Mouse (Mus musculus): ENCODE measurements at regions not wholly inside any gene's neighbourhood (a gene's known extent, or its start where the extent isn't known, plus 50 kb on each side); places are given as distances from the start of the nearest gene placed in this dataset.

DNA sequence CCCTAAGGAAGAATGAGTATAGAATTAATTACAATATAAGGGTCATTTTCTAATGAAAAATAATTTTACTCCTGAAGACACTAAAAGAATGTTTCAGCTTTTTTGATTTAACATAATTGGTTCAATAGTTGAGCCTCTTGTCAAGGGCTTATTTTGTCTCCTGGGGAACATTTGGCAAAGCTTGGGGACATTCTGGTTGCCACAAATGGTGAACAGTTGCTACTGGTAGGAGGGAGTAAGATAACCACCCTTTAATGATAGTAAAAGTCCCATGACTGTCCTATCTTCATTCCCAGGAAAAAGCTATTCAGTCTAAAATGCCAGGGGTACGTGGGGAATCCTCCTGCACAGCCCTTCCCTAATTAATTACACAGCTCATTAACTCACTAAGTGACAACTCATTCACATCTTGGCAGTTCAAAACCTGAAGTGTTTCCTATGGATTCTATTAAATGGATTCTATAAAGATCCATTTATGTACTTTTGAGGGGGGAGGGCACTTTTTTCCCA is 217.3 kb upstream of the Sox9 start:
- ATAC-seq, result no peak
- Histone ChIP-seq H3K4me2 (ENCODE audit: low read length) (no peak overlapping the region), H3K4me3 (ENCODE audit: low read length) (no peak overlapping the region), H3K27ac (ENCODE audit: low read depth, low read length) (no peak overlapping the region), H3K4me1 (ENCODE audit: control insufficient read depth, insufficient read depth, low read depth, low read length) (no peaks in the 10 kb centered on the region), H3K9ac (ENCODE audit: low read depth, low read length) (no peak overlapping the region), H3K9me3 (ENCODE audit: control insufficient read depth, low read length) (no peaks in the 10 kb centered on the region), H3K27me3 (replicated peaks; ENCODE audit: control insufficient read depth, insufficient read depth, low read length) (no peaks in the 10 kb centered on the region), H3K36me3 (ENCODE audit: control insufficient read depth, insufficient read depth, low read length) (no peaks in the 10 kb centered on the region)
- WGBS, result 14% methylated on average over 1 of the region's 1 CpGs

DNA sequence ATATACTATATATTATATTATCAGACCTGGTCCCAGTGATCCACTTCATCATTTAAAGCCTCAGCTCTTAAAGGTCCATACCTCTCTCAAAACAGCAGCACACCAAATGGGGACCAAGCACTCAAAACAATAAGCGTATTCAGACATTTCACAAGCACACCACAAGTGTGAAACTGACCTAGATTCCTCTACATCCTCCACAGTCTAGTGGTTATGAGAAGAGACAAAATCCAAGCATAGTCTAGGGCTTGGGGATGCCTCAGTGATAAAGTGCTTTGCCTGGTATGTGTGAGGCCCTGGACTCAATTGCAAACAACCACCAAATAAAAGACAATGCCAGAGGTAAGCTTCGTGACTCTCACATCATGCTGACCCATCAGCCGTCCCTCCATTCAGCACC is 216.0 kb upstream of the Sox9 start:
- Histone ChIP-seq H3K9me3 (ENCODE audit: control insufficient read depth, low read length) (no peaks in the 10 kb centered on the region), H3K9ac (ENCODE audit: low read depth, low read length) (no peak overlapping the region), H3K36me3 (ENCODE audit: control insufficient read depth, insufficient read depth, low read length) (no peaks in the 10 kb centered on the region), H3K27ac (ENCODE audit: low read depth, low read length) (no peak overlapping the region), H3K4me1 (ENCODE audit: control insufficient read depth, insufficient read depth, low read depth, low read length) (no peaks in the 10 kb centered on the region), H3K27me3 (replicated peaks; ENCODE audit: control insufficient read depth, insufficient read depth, low read length) (no peaks in the 10 kb centered on the region), H3K4me3 (ENCODE audit: low read length) (no peak overlapping the region), H3K4me2 (ENCODE audit: low read length) (no peak overlapping the region)
- ATAC-seq, result no peak
- WGBS, result 84% methylated on average over 3 of the region's 3 CpGs

DNA sequence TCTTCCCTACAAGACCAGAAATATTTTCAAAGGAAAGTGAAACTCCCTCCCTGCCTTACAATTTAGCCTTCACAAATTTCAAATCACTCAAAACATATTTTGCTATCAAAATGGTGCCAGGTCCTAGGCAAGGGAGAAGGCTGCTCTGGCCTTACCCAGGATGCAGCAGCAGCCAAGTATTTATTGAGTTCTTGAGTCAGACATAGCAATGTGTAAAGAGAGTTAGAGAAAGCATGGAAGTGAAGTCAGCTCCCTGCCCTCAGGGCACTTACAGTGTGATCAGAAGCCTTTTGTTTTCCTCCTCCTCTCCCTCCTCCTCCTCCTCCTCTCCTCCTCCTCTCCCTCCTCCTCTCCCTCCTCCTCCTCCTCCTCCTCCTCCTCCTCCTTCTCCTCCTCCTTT is 194.6 kb upstream of the Sox9 start:
- Histone ChIP-seq H3K4me1 (ENCODE audit: control insufficient read depth, insufficient read depth, low read depth, low read length) (0 out of 2 replicates have a peak, but pooled peaks cover under 1% of the 10 kb centered on the region), H3K9ac (ENCODE audit: low read depth, low read length) (no peak overlapping the region)

DNA sequence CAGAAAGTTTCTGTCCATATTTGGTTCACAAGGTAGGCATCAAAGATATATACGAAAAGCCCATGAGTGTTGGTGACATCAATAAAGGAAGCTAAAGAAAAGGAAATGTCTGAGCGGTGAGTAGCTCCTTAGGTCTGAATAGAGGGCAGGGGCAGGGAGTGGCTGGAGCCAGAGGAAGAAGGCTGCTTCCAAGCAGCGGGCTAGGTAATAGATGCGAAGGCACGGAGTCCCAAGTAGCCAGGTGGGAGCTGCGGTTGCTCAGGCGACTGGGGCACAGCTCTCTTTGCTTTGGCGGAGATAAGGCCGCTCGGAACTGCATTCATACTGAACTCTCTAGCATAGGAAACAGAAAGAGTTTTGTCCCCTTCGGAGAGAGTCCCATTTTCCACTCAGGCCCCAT is 193.9 kb upstream of the Sox9 start:
- no peaks in the 10 kb centered on the region for H3K36me3 ChIP-seq (ENCODE audit: control insufficient read depth, insufficient read depth, low read length)
- H3K9ac ChIP-seq (ENCODE audit: low read depth, low read length), result no peak overlapping the region
- no peaks in the 10 kb centered on the region for H3K9me3 ChIP-seq (ENCODE audit: control insufficient read depth, low read length)
- H3K4me2 ChIP-seq (ENCODE audit: low read length), result no peak overlapping the region
- H3K27ac ChIP-seq (ENCODE audit: low read depth, low read length), result no peak overlapping the region
- no peak for ATAC-seq
- H3K27me3 ChIP-seq (replicated peaks; ENCODE audit: control insufficient read depth, insufficient read depth, low read length), result no peaks in the 10 kb centered on the region
- H3K4me1 ChIP-seq (ENCODE audit: control insufficient read depth, insufficient read depth, low read depth, low read length), result peaks cover 2% of the 10 kb centered on the region; the same call in 1 of the 2 replicates
- 70% methylated on average over 11 of the region's 11 CpGs for WGBS
- no peak overlapping the region for H3K4me3 ChIP-seq (ENCODE audit: low read length)

More for the DNA sequence above, 194.6 kb upstream of the Sox9 start:
- Histone ChIP-seq H3K36me3 (ENCODE audit: control insufficient read depth, insufficient read depth, low read length) (no peaks in the 10 kb centered on the region), H3K9me3 (ENCODE audit: control insufficient read depth, low read length) (no peaks in the 10 kb centered on the region), H3K4me3 (ENCODE audit: low read length) (no peak overlapping the region), H3K27me3 (replicated peaks; ENCODE audit: control insufficient read depth, insufficient read depth, low read length) (no peaks in the 10 kb centered on the region), H3K27ac (ENCODE audit: low read depth, low read length) (no peak overlapping the region), H3K4me2 (ENCODE audit: low read length) (no peak overlapping the region)
- ATAC-seq, result no peak

DNA sequence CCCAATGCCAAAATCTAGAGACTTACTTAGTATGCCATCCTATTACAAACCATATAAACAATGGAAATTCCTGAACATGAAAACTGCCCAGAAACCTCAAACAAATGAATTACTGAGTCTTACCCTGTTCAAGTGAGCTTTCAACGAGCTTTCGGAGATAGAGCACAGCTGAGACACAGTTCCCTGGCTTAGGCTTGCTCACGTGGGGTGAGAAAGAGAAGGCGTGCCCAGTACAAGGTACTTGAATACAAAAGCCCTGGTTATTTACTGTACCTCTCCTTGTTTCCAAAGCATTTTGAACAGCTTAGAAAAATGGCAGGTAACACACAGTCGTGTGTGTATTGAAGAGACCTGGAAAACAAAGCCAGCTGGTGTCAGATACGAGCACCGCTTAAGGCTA is 191.8 kb upstream of the Sox9 start:
- 93% methylated on average over 7 of the region's 7 CpGs for whole genome bisulfite sequencing
- H3K27me3 ChIP-seq (replicated peaks; ENCODE audit: control insufficient read depth, insufficient read depth, low read length), result no peaks in the 10 kb centered on the region
- ATAC-seq, result no peak

DNA sequence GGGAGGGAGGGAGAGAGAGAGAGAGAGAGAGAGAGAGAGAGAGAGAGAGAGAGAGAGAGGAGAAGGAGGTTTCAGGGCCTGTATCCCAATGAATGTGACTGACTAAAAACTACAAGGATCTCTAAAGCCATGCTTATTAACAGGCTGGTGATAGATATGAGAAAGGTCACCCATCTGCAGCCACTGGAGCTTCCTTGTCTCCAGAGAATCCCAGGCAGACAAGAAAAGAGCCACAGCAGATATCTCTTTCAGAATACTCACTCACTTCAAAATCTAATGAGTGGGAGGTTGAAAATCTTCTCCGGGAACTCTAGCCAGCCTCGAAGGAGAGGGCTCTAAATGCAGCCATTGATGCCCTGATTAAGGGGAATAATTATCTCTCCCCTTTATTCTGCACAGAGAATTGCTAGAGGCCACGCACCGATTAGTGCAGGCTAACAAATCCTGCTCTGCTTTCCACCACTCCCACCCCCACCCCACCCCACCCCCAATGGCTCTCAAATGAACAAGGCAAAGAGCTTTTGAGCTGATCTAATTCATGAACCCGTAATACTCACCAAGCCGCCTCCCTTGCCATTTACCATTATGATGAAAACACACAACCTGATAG is 189.5 kb upstream of the Sox9 start:
- Histone ChIP-seq H3K36me3 (ENCODE audit: control insufficient read depth, insufficient read depth, low read length) (no peaks in the 10 kb centered on the region), H3K4me1 (ENCODE audit: control insufficient read depth, insufficient read depth, low read depth, low read length) (peaks cover 2% of the 10 kb centered on the region; the same call in 1 of the 2 replicates), H3K4me2 (ENCODE audit: low read length) (no peak overlapping the region), H3K9me3 (ENCODE audit: control insufficient read depth, low read length) (no peaks in the 10 kb centered on the region), H3K4me3 (ENCODE audit: low read length) (no peak overlapping the region), H3K9ac (ENCODE audit: low read depth, low read length) (no peak overlapping the region; the same call in 1 of the 2 replicates), H3K27ac (ENCODE audit: low read depth, low read length) (no peak overlapping the region), H3K27me3 (replicated peaks; ENCODE audit: control insufficient read depth, insufficient read depth, low read length) (no peaks in the 10 kb centered on the region)
- 24% methylated on average over 6 of the region's 6 CpGs for WGBS
- no peak for ATAC-seq

More for the DNA sequence above, 191.8 kb upstream of the Sox9 start:
- Histone ChIP-seq H3K36me3 (ENCODE audit: control insufficient read depth, insufficient read depth, low read length) (no peaks in the 10 kb centered on the region), H3K9ac (ENCODE audit: low read depth, low read length) (no peak overlapping the region), H3K27ac (ENCODE audit: low read depth, low read length) (no peak overlapping the region), H3K4me2 (ENCODE audit: low read length) (no peak overlapping the region), H3K9me3 (ENCODE audit: control insufficient read depth, low read length) (no peaks in the 10 kb centered on the region), H3K4me3 (ENCODE audit: low read length) (no peak overlapping the region), H3K4me1 (ENCODE audit: control insufficient read depth, insufficient read depth, low read depth, low read length) (peaks cover 2% of the 10 kb centered on the region; the same call in 1 of the 2 replicates)

DNA sequence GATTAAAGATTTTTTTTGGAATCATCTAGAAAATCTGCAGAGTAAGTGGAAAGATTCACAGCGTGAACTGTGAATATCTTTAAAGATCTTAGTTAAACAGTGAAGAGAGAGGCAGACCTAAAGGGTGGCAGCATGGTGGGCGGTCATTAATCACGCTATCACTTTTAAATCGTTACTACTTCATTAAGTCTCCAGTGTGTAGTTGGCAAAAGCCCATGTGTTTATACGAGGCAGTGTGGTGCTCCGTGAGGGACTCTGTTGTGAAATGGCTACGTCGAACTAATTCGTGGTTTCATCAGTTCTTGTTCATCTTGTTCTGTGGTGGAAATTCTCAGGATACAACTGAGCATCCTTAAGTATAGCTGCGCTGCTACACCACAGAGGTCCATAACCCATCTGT is 188.2 kb upstream of the Sox9 start:
- ATAC-seq, result no peak
- Histone ChIP-seq H3K4me2 (ENCODE audit: low read length) (no peak overlapping the region), H3K4me1 (ENCODE audit: control insufficient read depth, insufficient read depth, low read depth, low read length) (peaks cover 2% of the 10 kb centered on the region; the same call in 1 of the 2 replicates), H3K9me3 (ENCODE audit: control insufficient read depth, low read length) (no peaks in the 10 kb centered on the region), H3K27ac (ENCODE audit: low read depth, low read length) (no peak overlapping the region), H3K9ac (ENCODE audit: low read depth, low read length) (no peak overlapping the region), H3K27me3 (replicated peaks; ENCODE audit: control insufficient read depth, insufficient read depth, low read length) (no peaks in the 10 kb centered on the region), H3K36me3 (ENCODE audit: control insufficient read depth, insufficient read depth, low read length) (no peaks in the 10 kb centered on the region), H3K4me3 (ENCODE audit: low read length) (no peak overlapping the region)
- 55% methylated on average over 10 of the region's 10 CpGs for WGBS

DNA sequence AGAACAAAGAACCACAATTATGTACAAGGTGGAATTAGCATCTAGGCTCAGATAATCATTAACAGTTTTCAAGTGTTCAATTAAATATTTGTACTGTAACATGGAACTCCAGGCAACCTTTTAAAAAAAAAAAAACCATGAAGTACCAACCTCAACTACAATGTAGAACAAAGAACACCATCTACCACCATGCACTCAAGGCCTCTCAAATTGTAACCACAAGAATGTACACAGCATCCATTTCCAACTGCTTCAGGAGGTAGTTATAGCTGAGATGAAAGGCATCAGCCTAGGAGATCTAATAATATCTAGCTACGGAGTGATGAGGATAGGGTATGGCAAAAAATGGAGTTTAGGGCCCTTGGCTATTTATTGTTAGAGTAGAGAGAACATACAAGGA is 174.7 kb upstream of the Sox9 start:
- WGBS, result 92% methylated on average over 1 of the region's 1 CpGs

DNA sequence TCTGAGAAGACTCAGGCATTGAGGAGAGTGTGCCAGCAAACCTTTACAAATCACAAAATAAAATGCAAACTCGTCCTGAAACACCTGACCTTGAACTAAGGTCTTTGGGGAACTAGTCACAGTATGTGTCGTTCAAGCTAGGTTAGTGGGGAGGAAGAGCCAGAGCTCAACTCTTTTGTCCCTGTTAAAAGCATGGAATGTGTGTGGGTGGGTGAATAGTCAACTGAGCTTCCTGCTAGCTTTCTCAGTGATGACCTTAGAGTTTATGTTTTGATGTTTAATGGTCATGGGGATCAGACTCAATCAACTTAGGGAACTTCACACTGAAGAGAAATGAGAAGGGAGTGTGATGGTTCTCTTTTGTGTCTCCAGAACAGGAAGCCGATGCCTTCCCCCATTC is 172.7 kb upstream of the Sox9 start:
- Histone ChIP-seq H3K9me3 (ENCODE audit: control insufficient read depth, low read length) (no peaks in the 10 kb centered on the region), H3K27me3 (replicated peaks; ENCODE audit: control insufficient read depth, insufficient read depth, low read length) (no peaks in the 10 kb centered on the region), H3K36me3 (ENCODE audit: control insufficient read depth, insufficient read depth, low read length) (no peaks in the 10 kb centered on the region), H3K4me3 (ENCODE audit: low read length) (no peak overlapping the region), H3K4me2 (ENCODE audit: low read length) (no peak overlapping the region), H3K4me1 (ENCODE audit: control insufficient read depth, insufficient read depth, low read depth, low read length) (no peaks in the 10 kb centered on the region), H3K27ac (ENCODE audit: low read depth, low read length) (no peak overlapping the region), H3K9ac (ENCODE audit: low read depth, low read length) (no peak overlapping the region)
- 63% methylated on average over 3 of the region's 3 CpGs for WGBS
- no peak for ATAC-seq

More for the DNA sequence above, 174.7 kb upstream of the Sox9 start:
- H3K9me3 ChIP-seq (ENCODE audit: control insufficient read depth, low read length), result no peaks in the 10 kb centered on the region
- H3K27ac ChIP-seq (ENCODE audit: low read depth, low read length), result no peak overlapping the region
- no peak overlapping the region for H3K4me2 ChIP-seq (ENCODE audit: low read length)
- H3K4me3 ChIP-seq (ENCODE audit: low read length), result no peak overlapping the region
- H3K9ac ChIP-seq (ENCODE audit: low read depth, low read length), result no peak overlapping the region
- no peaks in the 10 kb centered on the region for H3K4me1 ChIP-seq (ENCODE audit: control insufficient read depth, insufficient read depth, low read depth, low read length)
- ATAC-seq, result no peak
- H3K27me3 ChIP-seq (replicated peaks; ENCODE audit: control insufficient read depth, insufficient read depth, low read length), result no peaks in the 10 kb centered on the region
- H3K36me3 ChIP-seq (ENCODE audit: control insufficient read depth, insufficient read depth, low read length), result no peaks in the 10 kb centered on the region

All from hindbrain, embryonic 16.5 days (tissue).